Mouse (Mus musculus) ovary, postnatal 36 days (tissue): ENCODE results near the gene Iqgap3.

ENCODE experiments used
- DNase-seq: peaks from one replicate; pipeline ENCODE4 v3.0.0; 2022; ENCODE audit warnings: low spot score, mixed read lengths

Gene Iqgap3

GRCm38 (mm10) chr3:88138336-88139242 lies 56.8 kb downstream of the Iqgap3 start:
- peak; percentile 89 for DNase-seq

GRCm38 (mm10) chr3:88139243-88140177 lies 57.7 kb downstream of the Iqgap3 start:
- DNase-seq = no peak

- peak; percentile 64 for DNase-seq
These were observed 58.6 kb downstream of the Iqgap3 start for GRCm38 (mm10) chr3:88140178-88140902.

GRCm38 (mm10) chr3:88140903-88141430 lies 59.2 kb downstream of the Iqgap3 start:
- no peak for DNase-seq

GRCm38 (mm10) chr3:88141439-88141786 lies 59.6 kb downstream of the Iqgap3 start:
- DNase-seq = no peak

GRCm38 (mm10) chr3:88141787-88142523 lies 60.2 kb downstream of the Iqgap3 start, which contains the start of gene Mef2d:
TSS of gene Mef2d (plus strand) at chr3:88142372.
- DNase-seq = peak; percentile 96

- no peak for DNase-seq
These were observed 60.8 kb downstream of the Iqgap3 start for GRCm38 (mm10) chr3:88142546-88142915.

GRCm38 (mm10) chr3:88142916-88143771 lies 61.4 kb downstream of the Iqgap3 start:
- peak; percentile 61 for DNase-seq

- DNase-seq = no peak
These were observed 62.3 kb downstream of the Iqgap3 start for GRCm38 (mm10) chr3:88143961-88144486.

GRCm38 (mm10) chr3:88144648-88145410 lies 63.1 kb downstream of the Iqgap3 start:
- DNase-seq = no peak

GRCm38 (mm10) chr3:88145411-88145782 lies 63.6 kb downstream of the Iqgap3 start:
- DNase-seq = no peak

- no peak for DNase-seq
These were observed 64.2 kb downstream of the Iqgap3 start for GRCm38 (mm10) chr3:88145952-88146351.

- DNase-seq = no peak
These were observed 64.8 kb downstream of the Iqgap3 start for GRCm38 (mm10) chr3:88146376-88147112.

GRCm38 (mm10) chr3:88147444-88147843 lies 65.7 kb downstream of the Iqgap3 start:
- no peak for DNase-seq

GRCm38 (mm10) chr3:88147866-88148265 lies 66.1 kb downstream of the Iqgap3 start:
- DNase-seq = no peak

GRCm38 (mm10) chr3:88148354-88148753 lies 66.6 kb downstream of the Iqgap3 start:
- DNase-seq = no peak

- DNase-seq = peak; percentile 46
These were observed 67.2 kb downstream of the Iqgap3 start for GRCm38 (mm10) chr3:88148776-88149509.

GRCm38 (mm10) chr3:88149510-88149974 lies 67.8 kb downstream of the Iqgap3 start:
- no peak for DNase-seq
